Mouse (Mus musculus): ENCODE data around the gene Bves.
"Not testable (repeated sequence)": the region's sequence is repeated elsewhere in the genome, so short reads cannot be mapped to it uniquely, and the experiment has no call there.

Bves gene

DNA sequence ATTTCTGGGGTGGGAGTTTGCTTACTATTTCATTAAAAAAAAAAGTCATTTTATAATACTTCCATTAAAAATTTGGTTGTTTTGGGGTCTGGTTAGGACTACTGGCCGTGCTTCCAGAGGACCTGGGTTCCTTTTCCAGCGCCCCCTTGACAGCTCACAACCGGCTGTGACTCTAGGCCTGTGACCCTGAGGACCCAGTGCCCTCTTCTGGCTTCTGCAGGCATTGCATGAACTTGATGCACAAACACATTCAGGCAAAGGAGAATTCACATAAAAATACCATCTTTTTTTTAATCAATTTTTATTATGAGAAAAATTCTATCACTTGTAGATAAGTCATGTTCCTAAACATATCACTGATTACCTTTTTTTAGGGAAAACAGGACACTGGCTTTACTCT is 12.6 kb downstream of the Bves start:
- DNase-seq (ENCODE audit: low spot score in 2 of 2) = not testable (repeated sequence)

DNA sequence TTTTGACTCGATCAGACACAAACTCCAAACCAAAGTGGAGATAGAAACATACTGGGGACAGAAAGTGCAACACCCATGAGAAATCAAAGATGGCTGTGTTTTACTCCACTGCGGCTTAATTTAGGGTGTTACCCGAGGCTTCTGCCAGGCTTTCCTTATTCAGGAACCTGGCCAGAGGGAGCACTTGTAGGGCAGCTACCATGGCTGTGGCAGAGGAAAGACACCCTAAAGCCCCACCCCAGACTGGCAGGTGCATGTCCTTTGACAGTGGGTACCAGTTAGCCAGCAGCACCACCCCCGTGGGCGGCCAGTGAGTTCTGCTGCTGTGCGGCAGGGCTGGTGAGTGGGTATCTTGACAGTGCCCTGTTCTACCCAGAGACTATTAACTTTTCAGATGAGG is 20.5 kb downstream of the Bves start:
- DNase-seq (ENCODE audit: low spot score in 2 of 2) = no peak

DNA sequence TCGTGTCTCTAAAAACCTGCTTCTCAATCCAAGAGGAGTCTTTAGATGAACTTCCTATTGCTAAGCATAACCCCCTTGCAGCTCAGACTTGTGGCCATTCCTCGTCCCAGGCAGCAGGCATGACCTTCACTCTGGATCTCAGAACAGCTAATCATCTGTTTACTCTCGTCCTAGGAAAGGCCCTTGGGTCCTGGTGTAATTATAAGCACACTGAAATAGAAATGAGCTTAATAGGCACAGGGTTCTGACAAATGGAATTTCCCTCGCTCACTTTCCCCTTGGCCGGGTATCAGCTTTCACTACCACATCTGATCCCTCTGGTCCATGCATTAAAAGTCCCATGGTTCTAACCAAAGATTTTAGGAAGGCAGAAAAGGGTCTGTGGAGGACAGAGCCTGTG is 27.8 kb downstream of the Bves start:
- no peak for DNase-seq (ENCODE audit: low spot score in 2 of 2)

DNA sequence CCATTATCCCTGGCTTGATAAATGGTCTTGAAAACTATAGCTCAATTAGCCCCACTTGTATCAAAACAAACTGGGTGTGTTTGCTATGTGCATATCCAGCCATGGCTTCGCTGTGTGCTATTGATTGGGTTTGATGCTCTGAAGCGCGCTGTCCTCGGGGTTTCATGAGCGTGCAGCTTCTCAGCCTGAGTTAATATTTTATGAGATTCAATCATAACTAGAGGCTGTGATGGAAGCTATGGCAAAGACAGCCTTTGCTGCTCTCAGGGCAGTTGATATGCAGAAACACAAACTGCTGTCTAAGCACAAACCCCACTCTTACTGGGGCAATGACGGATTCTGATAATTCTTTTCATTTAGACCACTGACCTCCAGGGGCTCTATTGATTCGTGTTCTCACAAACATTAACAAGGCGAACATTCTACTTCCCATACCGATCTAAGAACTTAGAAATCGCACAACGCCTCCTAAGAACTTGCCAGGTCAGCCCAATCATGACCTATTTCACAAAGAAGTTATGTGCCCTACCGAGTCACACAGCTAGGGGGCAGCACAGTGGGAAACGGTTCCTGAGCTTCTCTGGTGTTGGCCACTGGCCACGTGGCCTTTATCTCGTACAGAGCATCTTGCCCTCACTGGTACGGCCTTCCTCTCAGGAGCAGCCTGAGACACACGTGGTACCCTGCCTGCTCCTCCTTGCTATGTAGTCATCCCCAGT is 31.6 kb downstream of the Bves start:
- DNase-seq (ENCODE audit: low spot score in 2 of 2) = no peak

DNA sequence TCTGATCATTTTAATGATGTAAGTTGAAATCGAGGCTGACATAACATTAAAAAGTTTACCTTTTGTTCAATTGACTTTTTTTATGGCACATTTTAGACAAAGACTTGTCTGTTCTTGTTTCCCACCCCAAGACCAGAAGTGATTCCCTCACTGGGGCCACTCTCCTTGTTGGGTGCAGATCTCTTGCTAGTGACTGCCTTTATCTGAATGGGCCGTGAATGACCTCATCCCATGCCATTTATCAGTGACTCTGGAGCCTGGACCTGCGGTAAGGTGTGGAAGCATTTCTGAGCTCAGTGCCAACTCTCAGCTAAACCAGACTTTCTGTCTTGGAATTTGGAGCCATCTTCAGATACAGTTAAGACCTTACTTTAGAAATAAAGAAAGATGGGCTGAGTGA is 34.1 kb downstream of the Bves start:
- DNase-seq (ENCODE audit: low spot score in 2 of 2) = no peak

DNA sequence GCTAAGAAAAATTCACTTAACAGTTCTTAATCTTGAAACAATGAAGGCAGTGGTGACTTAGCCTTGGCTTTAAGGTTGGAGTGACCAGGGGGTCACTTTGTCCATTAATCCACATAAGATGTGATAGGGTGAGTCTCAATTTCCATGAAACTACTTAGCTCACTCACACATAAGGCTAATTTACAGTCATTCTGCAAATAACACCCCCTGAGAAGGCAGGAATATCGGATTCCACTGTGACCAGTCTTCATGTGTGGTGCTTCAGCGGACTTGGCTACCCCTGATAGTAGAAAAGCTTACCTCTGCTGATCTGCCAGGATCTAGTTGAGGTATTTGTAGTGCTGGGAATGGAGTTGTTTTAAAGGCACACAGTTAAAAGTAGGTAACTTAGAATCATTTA is 35.0 kb downstream of the Bves start:
- no peak for DNase-seq (ENCODE audit: low spot score in 2 of 2)

DNA sequence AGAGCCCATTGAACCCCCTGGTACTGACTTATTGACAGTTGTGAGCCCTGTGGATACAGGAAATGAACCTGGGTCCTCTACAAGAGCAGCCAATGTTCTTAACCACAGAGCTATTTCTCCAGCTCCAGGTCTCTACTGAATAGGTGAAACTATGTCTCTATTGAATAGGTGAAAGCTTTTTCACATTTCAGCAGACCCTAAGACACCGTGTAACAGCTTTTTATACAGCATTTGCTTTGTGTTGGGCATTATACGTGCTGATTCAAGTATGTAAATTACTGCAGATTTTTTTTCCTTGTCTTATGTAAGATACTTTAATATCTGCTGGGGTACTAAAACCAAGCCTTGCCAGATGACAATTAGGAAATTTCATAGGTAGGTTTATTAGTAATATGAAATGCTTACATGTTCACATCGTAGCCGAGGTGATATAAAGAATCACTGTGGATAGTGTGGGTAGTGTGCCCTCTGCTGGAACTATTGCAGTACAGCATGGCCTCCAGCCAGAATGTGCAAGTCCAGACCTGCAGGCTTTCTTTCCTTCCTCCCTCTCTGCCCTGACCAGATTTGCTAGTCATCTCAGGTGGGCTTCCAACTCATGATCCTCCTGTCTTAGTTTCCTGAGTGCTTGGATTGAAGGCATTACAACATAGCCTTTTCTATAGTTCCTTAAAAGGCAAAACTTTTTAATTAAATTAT is 37.6 kb downstream of the Bves start:
- DNase-seq (ENCODE audit: low spot score in 2 of 2) = peak; percentile 3 to 33

DNA sequence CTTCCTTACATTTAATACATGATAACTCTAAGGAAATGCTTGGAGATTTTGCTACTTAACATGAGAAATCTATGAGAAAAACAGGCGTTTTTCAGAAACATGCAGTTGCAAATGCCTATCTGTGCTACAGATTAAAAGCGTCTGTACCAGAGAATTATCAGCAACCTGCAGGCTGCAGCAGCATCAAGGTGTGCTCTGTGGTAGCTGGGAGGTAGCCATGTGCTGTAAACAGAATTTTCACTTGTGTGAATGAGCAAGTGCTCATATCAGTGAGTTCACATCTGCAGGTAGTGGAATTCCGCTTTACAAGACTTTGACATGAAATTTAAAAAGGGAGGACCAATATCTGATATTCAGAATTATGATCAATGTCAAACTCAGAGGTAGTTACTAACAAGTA is 42.7 kb downstream of the Bves start:
- no peak for DNase-seq (ENCODE audit: low spot score in 2 of 2)

DNA sequence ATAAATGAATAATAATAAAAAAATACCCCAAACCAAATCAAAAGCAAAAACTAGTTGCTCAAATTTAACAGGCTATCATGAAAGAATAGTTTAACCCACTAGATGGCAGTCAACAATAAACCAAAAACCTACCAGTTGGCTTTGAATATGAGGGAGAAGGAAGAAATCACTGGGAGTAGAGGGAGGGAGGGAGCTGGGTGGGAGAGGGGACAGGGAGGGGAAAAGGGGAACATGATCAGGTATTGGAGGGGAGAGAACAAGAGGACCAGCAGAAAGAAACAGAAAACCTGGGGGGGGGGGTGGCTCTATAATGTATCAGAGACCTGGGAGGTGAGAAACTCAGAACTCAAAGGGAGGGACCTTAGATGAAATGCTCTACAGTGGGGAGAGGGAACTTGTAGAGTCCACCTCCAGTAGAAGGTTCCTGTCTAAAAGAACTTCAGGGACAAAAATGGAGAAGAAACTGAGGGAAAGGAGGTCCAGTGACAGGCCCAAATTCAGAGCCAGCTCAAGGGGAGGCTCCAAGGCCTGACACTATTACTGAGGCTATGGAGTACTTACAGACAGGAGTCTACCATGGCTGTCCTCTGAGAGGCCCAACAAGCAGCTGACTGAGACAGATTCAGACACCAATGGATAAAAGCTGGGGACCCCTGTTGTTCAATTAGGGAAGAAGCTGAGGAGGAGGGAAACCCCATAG is 46.5 kb downstream of the Bves start:
- no peak for DNase-seq (ENCODE audit: low spot score in 2 of 2)

DNA sequence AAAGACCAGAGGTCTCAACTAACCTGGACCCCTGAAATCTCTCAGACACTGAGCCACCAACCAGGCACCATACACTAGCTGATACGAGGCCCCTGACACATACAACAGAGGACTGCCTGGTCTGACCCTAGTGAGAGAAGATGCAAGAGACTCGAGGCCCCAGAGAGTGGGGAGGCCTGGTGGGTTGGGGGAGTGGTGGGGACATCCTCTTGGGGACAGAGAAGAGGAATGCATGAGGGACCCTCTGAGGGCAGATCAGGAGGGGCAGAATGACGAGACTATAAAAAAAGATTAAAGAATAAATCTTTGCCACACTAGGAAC is 47.0 kb downstream of the Bves start:
- DNase-seq (ENCODE audit: low spot score in 2 of 2) = no peak

DNA sequence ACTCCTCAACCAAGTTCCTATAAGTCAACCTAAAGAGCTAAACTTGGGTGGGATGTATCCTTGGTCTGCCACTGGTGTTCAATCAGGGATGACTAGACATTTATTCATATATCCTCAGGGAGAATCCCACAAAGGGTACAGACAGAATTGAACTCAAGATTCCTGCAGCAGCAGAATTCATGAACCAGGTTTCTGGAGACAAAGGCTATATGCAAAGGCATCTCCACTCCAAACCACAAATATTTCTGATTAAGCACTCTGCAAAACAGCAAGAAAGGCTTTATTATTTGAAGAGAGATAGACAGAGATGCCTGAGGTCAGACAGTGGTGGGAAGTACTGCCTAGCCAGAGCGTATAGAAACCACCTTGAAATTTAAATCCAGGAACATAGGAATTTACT is 62.6 kb downstream of the Bves start:
- no peak for DNase-seq (ENCODE audit: low spot score in 2 of 2)

DNA sequence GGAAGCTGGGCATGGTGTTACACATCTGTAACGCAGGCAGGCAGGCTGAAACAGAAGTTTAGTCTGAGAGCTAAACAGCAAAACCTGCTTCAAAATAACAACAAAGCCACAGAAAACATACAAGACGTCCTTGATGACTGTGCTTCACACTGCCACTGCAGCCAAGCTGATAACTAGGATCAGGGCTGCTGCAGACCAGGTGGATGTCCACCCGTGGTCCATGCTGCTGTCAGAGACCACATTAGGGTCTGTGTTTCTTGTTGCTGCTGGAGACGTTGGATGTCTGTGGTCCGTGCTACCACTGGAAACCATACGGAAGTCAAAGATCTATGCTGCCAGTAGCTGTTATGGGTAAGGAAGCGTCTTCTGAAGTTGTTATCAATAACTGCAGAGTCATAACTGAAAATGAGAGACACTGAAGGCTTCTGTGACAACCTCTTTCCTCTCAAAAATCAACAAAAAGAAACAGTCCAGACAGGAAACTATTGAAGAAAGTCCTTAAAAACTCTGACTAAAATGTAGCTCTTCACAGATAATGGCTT is 64.2 kb downstream of the Bves start:
- DNase-seq (ENCODE audit: low spot score in 2 of 2) = no peak

DNA sequence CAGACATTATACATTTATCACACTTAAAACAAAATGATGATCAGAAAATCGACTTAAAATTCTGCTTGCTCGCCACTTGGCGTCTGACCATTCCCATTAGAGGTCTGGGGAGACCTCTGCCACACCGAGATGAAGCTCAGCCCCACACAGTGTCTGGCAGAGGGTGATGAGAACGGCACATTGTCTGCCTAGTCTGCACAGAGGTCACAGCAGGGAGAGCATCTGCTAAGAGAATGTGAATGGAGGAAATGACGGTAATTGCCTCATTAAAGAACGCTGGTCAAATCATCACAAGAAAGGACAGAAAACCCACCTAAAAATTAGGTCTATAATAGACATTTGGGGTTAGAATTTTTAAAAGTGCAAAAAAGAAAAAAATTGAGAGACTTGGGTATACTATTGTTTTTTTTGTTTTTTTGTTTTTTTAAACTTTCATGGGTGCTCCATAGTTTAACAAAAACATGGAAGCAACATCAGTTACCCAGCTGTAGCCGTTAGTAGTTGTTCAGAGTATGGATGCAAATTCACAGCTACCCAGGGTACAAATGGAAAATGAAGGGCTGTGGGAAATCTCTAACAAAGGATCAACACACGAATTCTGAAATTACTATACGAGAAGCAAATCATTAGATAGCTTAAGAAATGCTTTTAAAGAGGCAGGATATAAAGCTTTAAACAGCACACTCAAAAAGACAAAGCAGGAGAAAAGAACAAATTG is 75.2 kb downstream of the Bves start:
- no peak for DNase-seq (ENCODE audit: low spot score in 2 of 2)

DNA sequence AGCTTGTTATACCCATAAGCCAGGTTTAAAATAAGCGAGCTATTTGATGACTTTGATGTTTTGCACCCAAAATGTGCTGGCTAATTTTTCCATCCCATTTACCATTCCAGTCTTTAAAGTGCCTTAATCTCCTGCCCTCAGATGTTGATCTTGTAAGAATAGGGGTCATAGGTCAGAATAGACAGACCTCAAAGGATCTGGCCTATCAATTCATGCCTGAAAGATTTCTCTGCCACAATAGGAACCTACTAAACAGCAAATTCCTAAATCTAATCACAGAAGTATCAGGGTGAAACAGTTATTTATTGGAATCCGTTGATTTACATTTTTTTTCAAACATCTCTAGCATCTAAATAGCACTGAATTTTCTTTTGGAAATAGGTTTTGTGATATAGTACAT is 76.2 kb downstream of the Bves start:
- no peak for DNase-seq (ENCODE audit: low spot score in 2 of 2)

DNA sequence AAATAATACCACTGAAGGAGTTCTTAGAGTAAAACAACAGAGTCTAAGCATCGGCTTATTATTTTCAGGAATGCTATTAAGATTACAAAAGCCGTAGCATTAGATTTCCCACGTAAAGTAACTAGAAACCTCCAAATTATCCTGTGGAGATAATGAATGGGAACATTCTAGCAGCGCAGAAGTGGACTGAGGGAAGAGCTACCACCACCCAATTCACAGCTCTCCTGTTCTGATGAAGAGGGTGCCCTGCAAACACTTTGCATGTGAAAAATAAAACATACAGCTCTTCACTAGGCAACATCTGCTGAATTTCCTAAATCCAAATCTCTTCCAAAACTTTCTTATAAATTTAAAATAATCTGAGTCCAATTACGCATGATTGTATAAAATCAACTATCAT is 76.6 kb downstream of the Bves start:
- no peak for DNase-seq (ENCODE audit: low spot score in 2 of 2)

Measured in natural killer cell, adult 2 months (primary cell).